Mouse (Mus musculus) liver, embryonic 11.5 days (tissue): ENCODE data around the gene Cdkl1. TPM values are rescaled to one million over a fixed set of nuclear protein-coding genes. Genes with fewer than 3 reads are reported as not detected.

ENCODE experiments used
- ATAC-seq: fragments of 200-750 bp; cut with Nextera tagmentation; replicated peaks from 2 replicates; pipeline ENCODE4 v1.8.0; 2017; ENCODE audit warnings: moderate number of reproducible peaks, mild to moderate bottlenecking, moderate TSS enrichment, moderate library complexity; ENCODE audit not compliant: low FRiP score
- DNase-seq: peaks from one replicate; pipeline ENCODE4 v3.0.0-alpha.2; 2017; ENCODE audit warnings: low spot score
- H3K27ac ChIP-seq: fragments of 300-500 bp; sonication (generic); 2 replicates; pipeline ENCODE4 v1.5.1; 2014; ENCODE audit warnings: mild to moderate bottlenecking, low read depth, low read length, control low read depth
- H3K27me3 ChIP-seq: fragments of 300-500 bp; sonication (generic); replicated peaks from 2 replicates; pipeline ENCODE4 v1.6.1; 2014; ENCODE audit warnings: low read length, mixed read lengths; ENCODE audit not compliant: control insufficient read depth, insufficient read depth
- H3K36me3 ChIP-seq: fragments of 300-500 bp; sonication (generic); 2 replicates; pipeline ENCODE4 v1.6.1; 2014; ENCODE audit warnings: mild to moderate bottlenecking, low read length, moderate library complexity, mixed read lengths; ENCODE audit not compliant: control insufficient read depth, insufficient read depth
- H3K4me1 ChIP-seq: fragments of 300-500 bp; sonication (generic); replicated peaks from 2 replicates; pipeline ENCODE4 v1.6.1; 2014; ENCODE audit warnings: low read length, mixed read lengths; ENCODE audit not compliant: control insufficient read depth, insufficient read depth
- H3K4me2 ChIP-seq: fragments of 300-500 bp; sonication (generic); 2 replicates; pipeline ENCODE4 v1.6.1; 2014; ENCODE audit warnings: mild to moderate bottlenecking, control low read depth, moderate library complexity
- H3K4me3 ChIP-seq: fragments of 300-500 bp; sonication (generic); 2 replicates; pipeline ENCODE4 v1.5.1; 2014; ENCODE audit warnings: low read depth, low read length, control low read depth
- H3K9ac ChIP-seq: fragments of 300-500 bp; sonication (generic); 2 replicates; pipeline ENCODE4 v1.6.1; 2014; ENCODE audit warnings: low read depth, low read length, control low read depth
- H3K9me3 ChIP-seq: fragments of 300-500 bp; sonication (generic); 2 replicates; pipeline ENCODE4 v1.6.1; 2016; ENCODE audit warnings: low read length, inconsistent platforms, mixed read lengths; ENCODE audit not compliant: control insufficient read depth
- WGBS: fragments of 180-500 bp; shearing (Covaris S2); extraction: QIAGEN DNeasy Blood & Tissue Kit; methylation state at CpG from one replicate; pipeline ENCODE4 v1.1.7; 2014; 5-methylcytosine and 5-hydroxymethylcytosine counted together
- polyA plus RNA-seq: library from polyadenylated mRNA; unstranded; fragments of >200 nt; fragmentation: Nextera tagmentation; extraction: Ambion mirVana; gene quantifications from 2 replicates; pipeline ENCODE4 v1.2.1, GENCODE M21; 2014

Cdkl1 gene
- polyA plus RNA-seq: 0.21 and 0.52 TPM in 2 replicates

- H3K27me3 ChIP-seq: peaks cover 10% of the 10 kb centered on the region
- DNase-seq (peak; percentile 75), ATAC-seq (peak; percentile 89)
- no peaks in the 10 kb centered on the region for H3K36me3 ChIP-seq
- 2% methylated on average over 45 of the region's 45 CpGs for WGBS
- H3K27ac ChIP-seq: no peak within 1 kb of the TSS
- H3K4me3 ChIP-seq: peak within 1 kb of the TSS; percentile 59
- peak within 1 kb of the TSS; percentile 49; the same call in 1 of the 2 replicates for H3K9ac ChIP-seq
- H3K4me2 ChIP-seq: peak within 1 kb of the TSS; percentile 100
- no peaks in the 10 kb centered on the region for H3K9me3 ChIP-seq
- H3K4me1 ChIP-seq: peaks cover 15% of the 10 kb centered on the region
Observed at GRCm38 (mm10) chr12:69790530-69791505, at the start of gene Cdkl1. Gene Cdkl1 (minus strand): TSS chr12:69791267.

GRCm38 (mm10) chr12:69838376-69838775, 47.3 kb upstream of the Cdkl1 start:
- no peak overlapping the region for H3K4me3 ChIP-seq
- H3K4me1 ChIP-seq: no peaks in the 10 kb centered on the region
- DNase-seq (peak; percentile 26), ATAC-seq (no peak)
- no peaks in the 10 kb centered on the region for H3K27me3 ChIP-seq
- no peaks in the 10 kb centered on the region for H3K9me3 ChIP-seq
- WGBS: 66% methylated on average over 11 of the region's 11 CpGs
- no peak overlapping the region for H3K27ac ChIP-seq
- no peak overlapping the region for H3K9ac ChIP-seq
- peaks cover 7% of the 10 kb centered on the region; the same call in 1 of the 2 replicates for H3K36me3 ChIP-seq
- H3K4me2 ChIP-seq: no peak overlapping the region

GRCm38 (mm10) chr12:69833982-69834604, 43.0 kb upstream of the Cdkl1 start:
- peak; percentile 26 for DNase-seq
- Histone ChIP-seq H3K27ac (no peak overlapping the region), H3K36me3 (peaks cover 2% of the 10 kb centered on the region; the same call in 1 of the 2 replicates), H3K9ac (no peak overlapping the region), H3K4me1 (no peaks in the 10 kb centered on the region), H3K27me3 (no peaks in the 10 kb centered on the region), H3K4me2 (no peak overlapping the region), H3K4me3 (no peak overlapping the region), H3K9me3 (no peaks in the 10 kb centered on the region)
- 87% methylated on average over 12 of the region's 12 CpGs for WGBS
- ATAC-seq: no peak

- ATAC-seq: no peak
- H3K27ac ChIP-seq: no peak overlapping the region
Observed at GRCm38 (mm10) chr12:69831239-69831910, 40.3 kb upstream of the Cdkl1 start.

GRCm38 (mm10) chr12:69828214-69828613, 37.1 kb upstream of the Cdkl1 start:
- Histone ChIP-seq H3K27me3 (no peaks in the 10 kb centered on the region), H3K4me3 (no peak overlapping the region), H3K4me2 (no peak overlapping the region), H3K9me3 (no peaks in the 10 kb centered on the region), H3K4me1 (no peaks in the 10 kb centered on the region), H3K36me3 (peaks cover 4% of the 10 kb centered on the region; the same call in 1 of the 2 replicates), H3K9ac (no peak overlapping the region), H3K27ac (no peak overlapping the region)
- DNase-seq (peak; percentile 28), ATAC-seq (no peak)
- 78% methylated on average over 2 of the region's 2 CpGs for WGBS

More at GRCm38 (mm10) chr12:69831239-69831910, 40.3 kb upstream of the Cdkl1 start:
- Histone ChIP-seq H3K4me1 (no peaks in the 10 kb centered on the region), H3K9me3 (no peaks in the 10 kb centered on the region), H3K36me3 (peaks cover 2% of the 10 kb centered on the region; the same call in 1 of the 2 replicates), H3K9ac (no peak overlapping the region), H3K4me3 (no peak overlapping the region), H3K27me3 (no peaks in the 10 kb centered on the region), H3K4me2 (no peak overlapping the region)
- WGBS: 92% methylated on average over 9 of the region's 9 CpGs
- DNase-seq: peak; percentile 15

- Histone ChIP-seq H3K27me3 (no peaks in the 10 kb centered on the region), H3K4me1 (no peaks in the 10 kb centered on the region), H3K36me3 (peaks cover 19% of the 10 kb centered on the region), H3K27ac (no peak overlapping the region), H3K4me2 (no peak overlapping the region), H3K9me3 (no peaks in the 10 kb centered on the region), H3K9ac (no peak overlapping the region), H3K4me3 (no peak overlapping the region)
- DNase-seq: no peak
- no peak for ATAC-seq
- whole genome bisulfite sequencing: 82% methylated on average over 9 of the region's 9 CpGs
Observed at GRCm38 (mm10) chr12:69824881-69825597, 34.0 kb upstream of the Cdkl1 start.

- Histone ChIP-seq H3K4me1 (peaks cover 7% of the 10 kb centered on the region; the same call in 1 of the 2 replicates), H3K4me2 (no peak overlapping the region), H3K4me3 (no peak overlapping the region), H3K9ac (no peak overlapping the region), H3K27me3 (no peaks in the 10 kb centered on the region), H3K27ac (0 out of 2 replicates have a peak overlapping the region, but pooled peaks have one; percentile 13), H3K9me3 (no peaks in the 10 kb centered on the region), H3K36me3 (peaks cover 15% of the 10 kb centered on the region)
- DNase-seq: no peak
- 51% methylated on average over 6 of the region's 6 CpGs for WGBS
- ATAC-seq: 0 out of 2 replicates have a peak, but pooled peaks have one; percentile 18
Observed at GRCm38 (mm10) chr12:69814272-69814671, 23.2 kb upstream of the Cdkl1 start.

- DNase-seq (no peak), ATAC-seq (no peak)
- WGBS: 77% methylated on average over 2 of the region's 2 CpGs
- Histone ChIP-seq H3K4me1 (peaks cover 7% of the 10 kb centered on the region; the same call in 1 of the 2 replicates), H3K27me3 (no peaks in the 10 kb centered on the region), H3K27ac (no peak overlapping the region), H3K4me2 (no peak overlapping the region), H3K9me3 (no peaks in the 10 kb centered on the region), H3K9ac (no peak overlapping the region), H3K4me3 (no peak overlapping the region), H3K36me3 (peaks cover 18% of the 10 kb centered on the region)
Observed at GRCm38 (mm10) chr12:69813596-69813995, 22.5 kb upstream of the Cdkl1 start.
